Mouse (Mus musculus) kidney, adult 18-20 months (tissue): ENCODE measurements around the gene Auts2.

ENCODE experiments used
- DNase-seq: peaks from one replicate; pipeline ENCODE4 v3.0.0; 2021

The Auts2 gene

GRCm38 (mm10) chr5:131644331-131644730, 898.8 kb downstream of the Auts2 start:
- peak; percentile 35 for DNase-seq

- peak; percentile 48 for DNase-seq
Measured at GRCm38 (mm10) chr5:131643176-131644174, 899.7 kb downstream of the Auts2 start.

GRCm38 (mm10) chr5:131642752-131643151, 900.4 kb downstream of the Auts2 start:
- DNase-seq, result no peak

- no peak for DNase-seq
Measured at GRCm38 (mm10) chr5:131636431-131636830, 906.7 kb downstream of the Auts2 start.

GRCm38 (mm10) chr5:131634731-131635130, 908.4 kb downstream of the Auts2 start:
- no peak for DNase-seq

GRCm38 (mm10) chr5:131631998-131632379, 911.2 kb downstream of the Auts2 start:
- DNase-seq, result no peak

GRCm38 (mm10) chr5:131631038-131631997, 911.8 kb downstream of the Auts2 start:
- peak; percentile 30 for DNase-seq

- peak; percentile 31 for DNase-seq
Measured at GRCm38 (mm10) chr5:131630577-131630976, 912.6 kb downstream of the Auts2 start.

- DNase-seq, result peak; percentile 71
Measured at GRCm38 (mm10) chr5:131616113-131616876, 926.8 kb downstream of the Auts2 start.

- no peak for DNase-seq
Measured at GRCm38 (mm10) chr5:131614238-131614637, 928.9 kb downstream of the Auts2 start.

GRCm38 (mm10) chr5:131613301-131613700, 929.8 kb downstream of the Auts2 start:
- DNase-seq, result no peak

- DNase-seq, result peak; percentile 23
Measured at GRCm38 (mm10) chr5:131610702-131611101, 932.4 kb downstream of the Auts2 start.

GRCm38 (mm10) chr5:131606786-131607185, 936.4 kb downstream of the Auts2 start:
- DNase-seq, result no peak

- no peak for DNase-seq
Measured at GRCm38 (mm10) chr5:131601934-131602692, 941.0 kb downstream of the Auts2 start.

- peak; percentile 91 for DNase-seq
Measured at GRCm38 (mm10) chr5:131600325-131601125, 942.6 kb downstream of the Auts2 start.

GRCm38 (mm10) chr5:131597503-131597902, 945.6 kb downstream of the Auts2 start:
- DNase-seq, result peak; percentile 27

- no peak for DNase-seq
Measured at GRCm38 (mm10) chr5:131596591-131596990, 946.6 kb downstream of the Auts2 start.

- no peak for DNase-seq
Measured at GRCm38 (mm10) chr5:131595730-131596129, 947.4 kb downstream of the Auts2 start.

- no peak for DNase-seq
Measured at GRCm38 (mm10) chr5:131594597-131594996, 948.5 kb downstream of the Auts2 start.

GRCm38 (mm10) chr5:131593261-131593660, 949.9 kb downstream of the Auts2 start:
- no peak for DNase-seq
